Mouse (Mus musculus) forebrain, embryonic 14.5 days (tissue): ENCODE measurements around the gene Spata9. TPM values are rescaled to one million over a fixed set of nuclear protein-coding genes. Genes with fewer than 3 reads are reported as not detected.
A peak's percentile ranks its signal among the peaks of the same experiment; 100 is the strongest.

Source experiments
- ATAC-seq: fragments of 200-750 bp; cut with Nextera tagmentation; 2 replicates; pipeline ENCODE4 v1.8.0; 2017; ENCODE audit warnings: mild to moderate bottlenecking, moderate library complexity
- DNase-seq: peaks from one replicate; pipeline ENCODE4 v3.0.0-alpha.2; 2015; ENCODE audit warnings: low spot score
- H3K27ac ChIP-seq: fragments of 300-500 bp; sonication (generic); 2 replicates; pipeline ENCODE4 v1.5.1; 2014; ENCODE audit warnings: low read depth, mild to moderate bottlenecking, control low read depth, low read length, moderate library complexity
- H3K27me3 ChIP-seq: fragments of 300-500 bp; sonication (generic); replicated peaks from 2 replicates; pipeline ENCODE4 v1.6.1; 2014; ENCODE audit warnings: low read length, control low read depth, mixed read lengths; ENCODE audit not compliant: control insufficient read depth, insufficient read depth
- H3K36me3 ChIP-seq: fragments of 300-500 bp; sonication (generic); 2 replicates; pipeline ENCODE4 v1.6.1; 2014; ENCODE audit warnings: low read length, control low read depth; ENCODE audit not compliant: control insufficient read depth, insufficient read depth
- H3K4me1 ChIP-seq: fragments of 300-500 bp; sonication (generic); 2 replicates; pipeline ENCODE4 v1.6.1; 2014; ENCODE audit warnings: antibody characterized with exemption, low read length, control low read depth; ENCODE audit not compliant: control insufficient read depth, insufficient read depth
- H3K4me2 ChIP-seq: fragments of 300-500 bp; sonication (generic); 2 replicates; pipeline ENCODE4 v1.6.1; 2014; ENCODE audit warnings: mild to moderate bottlenecking, control low read depth, low read length
- H3K4me3 ChIP-seq: fragments of 300-500 bp; sonication (generic); 2 replicates; pipeline ENCODE4 v1.5.1; 2014; ENCODE audit warnings: low read depth, low read length, control low read depth
- H3K9ac ChIP-seq: fragments of 300-500 bp; sonication (generic); 2 replicates; pipeline ENCODE4 v1.6.1; 2014; ENCODE audit warnings: mild to moderate bottlenecking, low read length, control low read depth, moderate library complexity
- H3K9me3 ChIP-seq: fragments of 300-500 bp; sonication (generic); replicated peaks from 2 replicates; pipeline ENCODE4 v1.6.1; 2016; ENCODE audit warnings: low read length, control low read depth, mixed read lengths; ENCODE audit not compliant: control insufficient read depth
- WGBS: fragments of 180-500 bp; shearing (Covaris S2); extraction: QIAGEN DNeasy Blood & Tissue Kit; methylation state at CpG from one replicate; pipeline ENCODE4 v1.1.7; 2014; 5-methylcytosine and 5-hydroxymethylcytosine counted together
- polyA plus RNA-seq: library from polyadenylated mRNA; unstranded; fragments of >200 nt; fragmentation: Nextera tagmentation; extraction: Ambion mirVana; gene quantifications from 2 replicates; pipeline ENCODE4 v1.2.1, GENCODE M21; 2014

The Spata9 gene
- polyA plus RNA-seq, 1 experiment from 2014 or later, result 2.2 TPM

DNA sequence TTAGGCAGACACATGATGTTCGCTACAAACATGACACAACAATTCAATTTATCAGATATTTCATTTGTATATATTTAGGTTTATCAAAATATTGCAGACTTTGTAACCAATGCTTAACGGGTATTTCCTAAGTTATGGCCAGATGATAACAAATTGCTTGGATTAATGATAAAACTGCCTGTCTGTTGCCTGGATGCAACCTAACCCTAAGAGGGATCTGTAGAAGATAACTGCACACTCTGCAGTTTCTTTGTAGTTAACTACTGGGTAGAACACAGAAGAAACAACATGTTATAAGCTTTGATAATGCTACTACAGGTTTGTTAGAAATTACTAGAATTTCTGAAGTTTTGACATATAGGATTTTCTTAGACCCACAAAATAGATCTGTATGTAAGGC, 9.3 kb downstream of the Spata9 start:
- DNase-seq (no peak), ATAC-seq (no peak)
- no peaks in the 10 kb centered on the region for H3K4me1 ChIP-seq
- H3K9me3 ChIP-seq, result no peaks in the 10 kb centered on the region
- no peaks in the 10 kb centered on the region for H3K36me3 ChIP-seq
- no peaks in the 10 kb centered on the region for H3K27me3 ChIP-seq
- WGBS, result 93% methylated on average over 2 of the region's 2 CpGs
- H3K4me2 ChIP-seq, result no peak overlapping the region
- H3K9ac ChIP-seq, result no peak overlapping the region
- no peak overlapping the region for H3K4me3 ChIP-seq
- no peak overlapping the region for H3K27ac ChIP-seq

GRCm38 (mm10) chr13:75976649-75977048, 9.7 kb downstream of the Spata9 start:
- 91% methylated on average over 2 of the region's 2 CpGs for WGBS
- no peaks in the 10 kb centered on the region for H3K9me3 ChIP-seq
- H3K27me3 ChIP-seq, result no peaks in the 10 kb centered on the region

GRCm38 (mm10) chr13:75981901-75982300, 15.0 kb downstream of the Spata9 start:
- Histone ChIP-seq H3K9ac (no peak overlapping the region), H3K36me3 (no peaks in the 10 kb centered on the region), H3K4me1 (no peaks in the 10 kb centered on the region), H3K27me3 (no peaks in the 10 kb centered on the region), H3K4me3 (no peak overlapping the region), H3K4me2 (no peak overlapping the region), H3K27ac (no peak overlapping the region), H3K9me3 (no peaks in the 10 kb centered on the region)
- ATAC-seq (no peak), DNase-seq (no peak)

More at GRCm38 (mm10) chr13:75976649-75977048, 9.7 kb downstream of the Spata9 start:
- Histone ChIP-seq H3K4me3 (no peak overlapping the region), H3K36me3 (no peaks in the 10 kb centered on the region), H3K4me2 (no peak overlapping the region), H3K9ac (no peak overlapping the region), H3K4me1 (no peaks in the 10 kb centered on the region), H3K27ac (no peak overlapping the region)
- DNase-seq (no peak), ATAC-seq (no peak)

DNA sequence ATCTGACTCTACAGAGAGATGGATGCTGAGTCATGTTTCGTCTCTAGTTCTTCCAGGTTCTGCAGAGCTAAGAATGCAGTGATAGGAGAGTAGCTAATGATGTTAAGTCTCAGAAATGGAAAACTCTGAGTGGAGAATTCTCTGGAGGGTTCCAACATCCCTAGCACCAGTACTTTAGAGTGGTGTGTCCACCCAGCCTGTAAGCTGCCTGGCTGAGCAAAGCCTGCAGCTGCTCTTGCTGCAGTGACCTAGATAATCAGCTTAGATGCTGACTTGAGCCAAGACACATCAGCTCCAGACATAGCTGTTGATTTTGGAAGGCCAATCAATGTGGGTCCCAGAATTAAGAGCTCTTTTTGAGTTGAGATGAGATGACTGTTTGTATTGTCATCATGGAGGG, 21.1 kb downstream of the Spata9 start:
- Histone ChIP-seq H3K36me3 (no peaks in the 10 kb centered on the region), H3K4me2 (no peak overlapping the region), H3K4me3 (no peak overlapping the region), H3K4me1 (peaks cover 4% of the 10 kb centered on the region; the same call in 1 of the 2 replicates), H3K27ac (no peak overlapping the region), H3K27me3 (no peaks in the 10 kb centered on the region), H3K9me3 (no peaks in the 10 kb centered on the region), H3K9ac (no peak overlapping the region)
- DNase-seq, result no peak
- no peak for ATAC-seq
- WGBS, result 76% methylated on average over 1 of the region's 1 CpGs

GRCm38 (mm10) chr13:75992169-75993028, 25.4 kb downstream of the Spata9 start:
- no peak overlapping the region for H3K4me2 ChIP-seq
- DNase-seq (peak; percentile 89), ATAC-seq (peak; percentile 96)
- H3K36me3 ChIP-seq, result no peaks in the 10 kb centered on the region
- H3K4me3 ChIP-seq, result no peak overlapping the region
- no peaks in the 10 kb centered on the region for H3K27me3 ChIP-seq
- 18% methylated on average over 9 of the region's 9 CpGs for WGBS
- H3K4me1 ChIP-seq, result peaks cover 4% of the 10 kb centered on the region; the same call in 1 of the 2 replicates
- H3K9me3 ChIP-seq, result peaks cover 3% of the 10 kb centered on the region; the same call in 1 of the 2 replicates
- no peak overlapping the region for H3K27ac ChIP-seq
- no peak overlapping the region for H3K9ac ChIP-seq

DNA sequence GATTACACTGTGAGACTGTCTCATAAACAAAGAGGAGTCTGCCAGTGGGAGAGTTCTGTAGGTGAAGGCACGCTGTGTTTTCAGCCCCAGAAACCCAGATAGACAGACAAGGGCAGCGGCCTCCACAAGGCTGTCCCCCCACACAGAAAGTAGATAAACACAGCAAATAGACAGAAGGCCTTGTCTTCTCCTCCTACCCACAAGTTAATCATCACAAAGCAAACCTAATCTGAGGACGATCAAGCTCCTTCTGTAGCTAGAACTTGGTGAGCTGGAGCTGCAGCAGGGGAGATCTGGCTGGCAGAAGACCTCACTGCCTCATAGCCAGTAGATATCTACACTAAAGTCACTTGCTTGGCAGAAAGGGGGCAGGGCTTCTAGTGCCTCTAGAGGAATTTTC, 36.3 kb downstream of the Spata9 start:
- Histone ChIP-seq H3K4me3 (no peak overlapping the region), H3K4me2 (no peak overlapping the region), H3K36me3 (no peaks in the 10 kb centered on the region), H3K27me3 (no peaks in the 10 kb centered on the region), H3K4me1 (no peaks in the 10 kb centered on the region), H3K9ac (no peak overlapping the region), H3K9me3 (no peaks in the 10 kb centered on the region), H3K27ac (no peak overlapping the region)
- WGBS, result 89% methylated on average over 3 of the region's 3 CpGs
- ATAC-seq (no peak), DNase-seq (no peak)

DNA sequence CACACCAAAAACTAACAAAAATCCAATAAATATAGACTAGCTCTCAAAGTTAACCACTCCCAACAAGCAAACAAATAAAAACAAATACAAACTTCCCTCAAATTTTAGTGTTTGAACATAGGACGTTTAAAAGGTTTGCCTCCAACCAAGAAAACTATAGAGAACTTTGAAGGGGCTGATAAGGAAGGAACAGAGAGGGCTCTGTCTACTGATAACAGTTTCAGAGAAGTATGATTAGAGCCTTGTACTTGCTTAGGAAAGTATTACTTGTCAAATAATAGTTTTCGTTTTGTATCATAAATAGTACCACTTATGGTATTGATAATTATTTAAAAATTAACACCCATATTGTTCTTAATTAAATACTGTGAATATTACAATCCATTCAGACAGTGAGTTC, 47.6 kb downstream of the Spata9 start:
- ATAC-seq (no peak), DNase-seq (no peak)
- H3K9me3 ChIP-seq, result no peaks in the 10 kb centered on the region
- no peak overlapping the region for H3K4me3 ChIP-seq
- no peaks in the 10 kb centered on the region for H3K27me3 ChIP-seq
- H3K4me2 ChIP-seq, result no peak overlapping the region
- no peak overlapping the region for H3K9ac ChIP-seq
- H3K27ac ChIP-seq, result no peak overlapping the region
- WGBS, result 85% methylated on average over 2 of the region's 2 CpGs
- no peaks in the 10 kb centered on the region for H3K36me3 ChIP-seq
- H3K4me1 ChIP-seq, result peaks cover 6% of the 10 kb centered on the region; the same call in 1 of the 2 replicates

GRCm38 (mm10) chr13:76017465-76017864, 50.5 kb downstream of the Spata9 start:
- DNase-seq (peak; percentile 4), ATAC-seq (no peak)
- peak overlapping the region; percentile 94 for H3K9ac ChIP-seq
- H3K4me3 ChIP-seq, result peak overlapping the region; percentile 59
- no peaks in the 10 kb centered on the region for H3K27me3 ChIP-seq
- 76% methylated on average over 4 of the region's 4 CpGs for WGBS
- H3K4me1 ChIP-seq, result peaks cover 6% of the 10 kb centered on the region; the same call in 1 of the 2 replicates
- no peaks in the 10 kb centered on the region for H3K36me3 ChIP-seq
- H3K9me3 ChIP-seq, result no peaks in the 10 kb centered on the region
- H3K4me2 ChIP-seq, result peak overlapping the region; percentile 78
- peak overlapping the region; percentile 89; the same call in 1 of the 2 replicates for H3K27ac ChIP-seq
